Mouse (Mus musculus): ENCODE measurements around the gene Sf1. TPM values are rescaled to one million over a fixed set of nuclear protein-coding genes. Genes with fewer than 3 reads are reported as not detected.

The Sf1 gene
- total RNA-seq, 2 experiments from 2014 or later: 102 to 105 TPM

GRCm38 (mm10) chr19:6370175-6370574, 6.7 kb downstream of the Sf1 start:
- intact Hi-C loops (cut with DNase I): no loop called here
- no peak for DNase-seq

GRCm38 (mm10) chr19:6372433-6372832, 8.9 kb downstream of the Sf1 start:
- intact Hi-C loops (cut with DNase I): no loop called here
- no peak for DNase-seq

DNA sequence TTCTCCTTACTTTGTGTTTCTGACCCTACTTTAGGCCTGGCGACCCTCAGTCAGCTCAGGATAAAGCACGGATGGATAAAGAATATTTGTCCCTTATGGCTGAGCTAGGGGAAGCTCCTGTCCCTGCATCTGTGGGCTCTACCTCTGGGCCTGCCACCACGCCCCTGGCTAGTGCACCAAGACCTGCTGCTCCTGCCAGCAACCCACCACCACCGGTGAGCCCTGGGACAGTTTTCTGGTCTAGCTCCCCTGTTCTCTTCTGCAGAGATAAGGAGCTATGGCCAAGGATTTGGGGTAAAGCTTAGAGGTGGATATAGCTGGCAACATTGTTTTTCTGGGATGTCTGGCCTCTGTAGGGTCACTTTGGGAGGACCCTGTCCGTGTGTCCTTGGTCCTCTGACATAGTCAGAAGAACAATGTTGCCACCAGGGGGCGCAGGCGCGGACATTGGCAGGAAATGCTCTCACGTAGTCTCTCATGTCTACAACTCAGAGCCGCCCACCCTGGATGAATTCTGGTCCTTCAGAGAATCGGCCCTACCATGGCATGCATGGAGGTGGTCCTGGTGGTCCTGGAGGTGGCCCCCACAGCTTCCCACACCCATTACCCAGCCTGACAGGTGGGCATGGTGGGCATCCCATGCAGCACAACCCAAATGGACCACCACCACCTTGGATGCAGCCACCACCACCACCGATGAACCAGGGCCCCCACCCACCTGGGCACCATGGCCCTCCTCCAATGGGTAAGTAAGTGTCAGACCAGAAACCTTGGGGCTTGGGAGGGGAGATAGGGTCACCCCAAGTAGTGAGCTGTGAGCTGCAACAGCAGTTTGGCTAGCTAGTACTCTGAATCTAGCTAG, 10.3 kb downstream of the Sf1 start:
- intact Hi-C loops (cut with DNase I): no loop called here
- peak; percentile 88 to 94 for DNase-seq

- DNase-seq: no peak
- intact Hi-C loops (cut with DNase I): no loop called here
These were observed 11.1 kb downstream of the Sf1 start for GRCm38 (mm10) chr19:6374571-6374970.

DNA sequence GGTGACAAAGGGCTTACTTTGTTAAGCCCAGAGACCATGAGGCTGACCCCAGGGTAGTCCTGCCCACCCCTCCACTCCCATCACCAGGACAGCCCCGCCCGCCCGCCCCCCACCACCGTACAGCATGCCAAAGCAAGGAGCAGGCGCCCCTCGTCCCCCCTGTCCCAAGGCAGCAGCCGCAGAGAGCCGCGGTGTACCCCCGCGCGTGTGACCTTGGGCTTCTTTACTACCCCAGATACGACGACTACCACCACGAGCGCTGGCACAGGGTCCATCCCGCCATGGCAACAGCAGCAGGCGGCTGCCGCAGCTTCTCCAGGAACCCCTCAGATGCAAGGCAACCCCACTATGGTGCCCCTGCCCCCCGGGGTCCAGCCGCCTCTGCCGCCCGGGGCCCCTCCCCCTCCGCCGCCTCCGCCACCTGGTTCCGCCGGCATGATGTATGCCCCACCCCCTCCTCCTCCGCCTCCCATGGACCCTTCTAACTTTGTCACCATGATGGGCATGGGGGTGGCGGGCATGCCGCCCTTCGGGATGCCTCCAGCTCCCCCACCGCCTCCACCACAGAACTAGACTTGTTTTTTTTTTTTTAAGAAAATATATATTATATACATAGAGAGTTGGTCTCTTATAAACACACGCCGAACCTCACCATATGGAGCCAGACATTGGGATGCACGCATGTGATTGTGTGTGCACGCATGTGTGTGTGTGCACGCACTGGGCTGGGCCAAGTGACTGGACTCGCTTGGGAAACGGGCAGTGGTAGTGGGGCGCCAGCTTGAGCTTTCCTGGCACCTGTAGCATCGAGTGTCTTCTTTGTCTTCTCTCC, 12.1 kb downstream of the Sf1 start:
- intact Hi-C loops (cut with DNase I): loop anchor here (2.0 kb wide), 1 partner anchor 77 kb away; no protein-coding TSS in a partner anchor
- DNase-seq: no peak

- intact Hi-C loops (cut with DNase I): loop anchor here (2.0 kb wide), 1 partner anchor 77 kb away; no protein-coding TSS in a partner anchor
- DNase-seq: peak; percentile 62 to 80
These were observed 12.7 kb downstream of the Sf1 start for GRCm38 (mm10) chr19:6376255-6376564.

DNA sequence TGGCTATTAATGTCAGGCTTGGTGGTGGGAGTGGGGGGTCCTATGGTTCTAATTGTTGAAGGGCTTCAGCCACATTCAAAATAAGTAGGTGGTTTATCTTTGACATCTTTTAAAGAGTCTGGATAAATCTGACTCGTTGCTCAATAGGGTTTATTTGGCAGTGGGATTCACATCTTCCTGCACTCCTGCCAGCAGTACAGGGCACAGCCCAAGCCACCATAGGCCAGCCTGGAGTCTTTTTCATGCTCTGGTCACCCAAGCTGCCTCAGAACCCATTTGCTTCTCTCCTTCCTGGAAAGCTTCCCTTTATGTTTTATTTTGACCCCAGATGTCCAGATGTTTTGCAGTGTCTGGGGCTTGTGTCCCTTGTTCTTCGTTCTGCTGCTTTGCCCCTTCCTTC, 13.2 kb downstream of the Sf1 start:
- DNase-seq: no peak
- intact Hi-C loops (cut with DNase I): loop anchor here (2.0 kb wide), 1 partner anchor 76 kb away; no protein-coding TSS in a partner anchor

- no peak for DNase-seq
- intact Hi-C loops (cut with DNase I): loop anchor here (2.0 kb wide), 1 partner anchor 75 kb away; no protein-coding TSS in a partner anchor
These were observed 14.0 kb downstream of the Sf1 start for GRCm38 (mm10) chr19:6377327-6378040.

- DNase-seq: no peak
- intact Hi-C loops (cut with DNase I): no loop called here
These were observed 17.1 kb downstream of the Sf1 start for GRCm38 (mm10) chr19:6380411-6381166.

DNA sequence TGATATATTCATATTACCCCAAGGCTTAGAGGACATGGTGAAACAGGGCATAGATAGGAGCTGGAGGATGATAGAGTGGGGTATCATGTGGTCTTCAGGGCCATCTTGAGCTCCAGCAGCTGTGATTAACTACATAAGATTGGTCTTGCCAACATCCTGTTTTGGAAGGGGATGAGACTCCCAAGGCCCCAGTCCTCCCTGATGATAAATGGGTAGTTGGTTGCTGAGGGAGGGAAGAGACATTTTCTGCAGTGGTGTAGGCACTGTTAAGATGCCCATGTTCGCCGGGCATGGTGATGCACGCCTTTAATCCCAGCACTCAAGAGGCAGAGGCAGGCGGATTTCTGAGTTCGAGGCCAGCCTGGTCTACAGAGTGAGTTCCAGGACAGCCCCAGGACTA, 17.7 kb downstream of the Sf1 start:
- intact Hi-C loops (cut with DNase I): no loop called here
- no peak for DNase-seq

GRCm38 (mm10) chr19:6382323-6382924, 18.9 kb downstream of the Sf1 start:
- intact Hi-C loops (cut with DNase I): no loop called here
- no peak for DNase-seq

GRCm38 (mm10) chr19:6383470-6383869, 20.0 kb downstream of the Sf1 start:
- intact Hi-C loops (cut with DNase I): no loop called here
- DNase-seq: no peak

DNA sequence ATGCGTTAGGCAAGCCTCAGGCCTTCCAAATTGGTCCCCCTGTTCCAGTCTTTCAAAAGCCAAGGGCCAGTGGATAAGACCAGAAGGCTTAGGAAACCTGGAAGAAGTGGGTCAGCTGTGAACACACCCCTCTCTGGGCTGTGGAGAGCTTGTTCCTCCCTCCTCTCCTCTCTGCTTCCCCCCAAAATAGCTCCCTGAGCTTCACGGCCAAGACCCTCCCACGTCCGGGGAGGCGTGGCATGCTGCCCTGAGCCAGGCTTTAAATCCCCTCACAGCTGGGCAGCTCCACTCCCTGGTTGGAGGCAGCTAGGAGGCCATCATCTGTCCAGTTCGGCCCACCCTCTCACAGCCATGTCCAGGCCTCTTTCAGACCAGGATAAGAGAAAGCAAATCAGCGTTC, 20.6 kb downstream of the Sf1 start, which contains the start of gene Pygm:
Gene Pygm (plus strand): TSS at position 272 of the 400 bp plus-strand sequence.
- DNase-seq: peak; percentile 89 to 93
- intact Hi-C loops (cut with DNase I): no loop called here

- intact Hi-C loops (cut with DNase I): no loop called here
- peak; percentile 42 to 47 for DNase-seq
These were observed 21.5 kb downstream of the Sf1 start for GRCm38 (mm10) chr19:6384954-6385353.

- intact Hi-C loops (cut with DNase I): no loop called here
- DNase-seq: no peak
These were observed 21.9 kb downstream of the Sf1 start for GRCm38 (mm10) chr19:6385419-6385818.

GRCm38 (mm10) chr19:6385821-6386220, 22.3 kb downstream of the Sf1 start:
- intact Hi-C loops (cut with DNase I): no loop called here
- no peak for DNase-seq

DNA sequence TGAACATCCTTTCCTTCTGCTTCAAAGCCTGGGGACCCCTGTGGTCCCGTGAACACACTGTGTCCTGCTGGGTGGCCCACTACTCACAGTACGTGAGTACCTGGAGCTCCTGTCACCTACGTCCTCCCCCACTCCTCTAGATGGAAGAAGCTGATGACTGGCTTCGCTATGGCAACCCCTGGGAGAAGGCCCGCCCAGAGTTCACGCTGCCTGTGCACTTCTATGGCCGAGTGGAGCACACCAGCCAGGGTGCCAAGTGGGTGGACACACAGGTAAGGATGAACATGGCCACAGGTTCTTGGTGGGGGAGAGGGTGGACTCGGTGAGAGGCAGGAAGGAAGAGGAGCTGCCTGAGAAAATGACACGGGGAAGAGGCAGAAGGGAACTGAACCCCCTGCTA, 22.7 kb downstream of the Sf1 start:
- intact Hi-C loops (cut with DNase I): no loop called here
- DNase-seq: no peak

DNA sequence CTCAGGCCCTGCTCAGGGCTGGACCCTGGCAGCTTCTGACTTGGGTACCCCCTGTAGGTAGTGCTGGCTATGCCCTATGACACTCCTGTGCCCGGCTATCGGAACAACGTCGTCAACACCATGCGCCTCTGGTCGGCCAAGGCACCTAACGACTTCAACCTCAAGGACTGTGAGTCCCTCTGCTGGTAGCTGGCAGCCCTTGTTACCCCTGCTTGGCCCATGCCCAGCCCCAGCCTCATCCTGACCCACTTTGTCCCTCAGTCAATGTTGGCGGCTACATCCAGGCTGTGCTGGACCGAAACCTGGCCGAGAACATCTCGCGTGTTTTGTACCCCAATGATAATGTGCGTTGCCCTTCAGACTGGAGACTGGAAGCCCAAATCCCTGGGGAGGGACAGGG, 24.5 kb downstream of the Sf1 start:
- DNase-seq: peak; percentile 52 to 68
- intact Hi-C loops (cut with DNase I): no loop called here

DNA sequence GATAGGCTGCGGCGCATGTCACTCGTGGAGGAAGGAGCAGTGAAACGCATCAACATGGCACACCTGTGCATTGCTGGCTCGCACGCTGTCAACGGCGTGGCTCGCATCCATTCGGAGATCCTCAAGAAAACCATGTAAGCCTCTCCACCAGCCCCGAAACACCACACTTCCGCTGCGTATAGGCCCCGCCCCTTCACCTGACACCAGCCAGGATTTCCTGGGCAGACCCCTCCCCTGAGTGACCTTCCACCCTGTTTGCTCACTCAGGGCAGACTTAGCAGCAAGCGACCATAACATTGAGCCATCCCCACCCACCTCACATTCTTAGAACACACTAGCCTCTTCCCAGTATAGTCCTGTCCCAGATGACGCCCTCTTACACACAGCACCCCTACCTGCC, 26.3 kb downstream of the Sf1 start:
- intact Hi-C loops (cut with DNase I): no loop called here
- DNase-seq: no peak

DNA sequence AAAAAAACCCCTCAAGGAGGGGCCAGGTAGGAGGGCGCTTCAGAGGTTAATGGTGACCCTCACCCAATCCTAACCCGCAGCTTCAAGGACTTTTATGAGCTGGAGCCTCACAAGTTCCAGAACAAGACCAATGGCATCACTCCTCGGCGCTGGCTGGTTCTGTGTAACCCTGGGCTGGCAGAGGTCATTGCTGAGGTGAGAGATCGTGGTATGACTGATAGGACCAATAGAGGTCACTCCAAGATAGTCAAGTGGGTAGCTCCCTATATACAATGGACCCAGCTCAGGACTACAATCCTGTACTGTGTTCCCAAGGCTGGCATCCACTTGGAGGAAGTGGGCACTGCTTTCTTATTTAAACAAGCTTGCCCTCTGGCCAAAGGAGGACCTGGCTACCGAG, 26.8 kb downstream of the Sf1 start:
- intact Hi-C loops (cut with DNase I): no loop called here
- no peak for DNase-seq
